Mouse (Mus musculus) B cell, adult 2 months (primary cell): ENCODE results near the gene Harbi1.
"Not testable (repeated sequence)": the region's sequence is repeated elsewhere in the genome, so short reads cannot be mapped to it uniquely, and the experiment has no call there.

ENCODE experiments used
- DNase-seq, 2 experiments: peaks; one replicate each; pipeline ENCODE4 v3.0.0; 2022

Harbi1 gene

DNA sequence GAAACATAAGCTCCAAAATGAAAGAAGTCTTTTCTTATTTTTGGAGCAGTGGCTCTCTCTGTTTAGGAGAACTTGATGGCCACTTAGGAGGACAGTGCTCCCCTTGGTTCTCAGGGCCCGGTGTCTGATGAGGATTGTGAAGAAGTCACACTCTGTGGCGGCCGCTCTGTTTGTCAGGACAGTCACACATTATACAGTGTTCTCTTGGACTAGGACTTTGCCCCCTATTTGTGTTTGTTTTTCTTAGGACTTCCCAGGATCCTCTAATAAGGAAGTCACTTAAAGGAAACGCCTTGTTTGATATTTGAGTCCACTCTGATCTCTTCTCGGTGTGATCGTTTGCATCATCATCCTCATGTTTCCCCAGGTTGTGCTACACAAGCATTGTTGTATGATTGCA is 7.6 kb downstream of the Harbi1 start:
- no peak for DNase-seq

DNA sequence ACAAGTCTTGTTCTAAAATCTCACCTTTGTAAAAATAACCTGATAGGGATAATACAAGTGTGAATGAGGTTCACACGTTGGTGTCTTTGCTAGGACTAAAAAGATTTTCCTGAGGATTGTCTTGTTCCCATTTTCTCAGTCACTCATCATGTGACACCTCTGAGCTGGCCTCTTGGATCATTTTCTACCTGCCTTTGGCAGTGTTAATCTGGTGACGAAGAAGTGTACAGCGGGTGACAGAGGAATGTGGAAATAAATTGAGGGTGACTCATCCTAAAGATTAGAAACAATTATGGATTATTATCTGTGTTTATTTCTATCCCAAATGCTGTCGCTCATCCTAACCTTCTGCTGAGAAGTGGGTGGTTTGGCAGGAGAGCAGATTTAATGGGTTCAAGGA is 12.7 kb downstream of the Harbi1 start:
- DNase-seq = no peak

DNA sequence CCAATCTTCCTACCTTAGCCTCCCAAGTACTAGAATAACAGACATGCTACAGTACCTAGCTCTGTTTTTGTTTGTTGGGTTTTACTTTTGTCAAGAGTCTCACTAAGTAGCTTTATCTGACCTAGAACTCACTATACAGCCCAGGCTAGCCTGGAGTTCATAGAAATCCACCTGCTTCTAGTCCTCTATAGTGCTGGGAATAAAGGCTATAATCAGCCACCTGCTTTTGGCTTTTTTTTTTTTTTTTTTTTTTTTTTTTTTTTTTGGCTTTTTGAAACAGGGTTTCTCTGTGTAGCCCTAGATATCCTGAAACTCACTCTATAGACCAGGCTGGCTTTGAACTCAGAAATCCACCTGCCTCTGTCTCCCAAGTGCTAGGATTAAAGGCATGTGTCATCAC is 13.3 kb downstream of the Harbi1 start:
- no peak for DNase-seq

DNA sequence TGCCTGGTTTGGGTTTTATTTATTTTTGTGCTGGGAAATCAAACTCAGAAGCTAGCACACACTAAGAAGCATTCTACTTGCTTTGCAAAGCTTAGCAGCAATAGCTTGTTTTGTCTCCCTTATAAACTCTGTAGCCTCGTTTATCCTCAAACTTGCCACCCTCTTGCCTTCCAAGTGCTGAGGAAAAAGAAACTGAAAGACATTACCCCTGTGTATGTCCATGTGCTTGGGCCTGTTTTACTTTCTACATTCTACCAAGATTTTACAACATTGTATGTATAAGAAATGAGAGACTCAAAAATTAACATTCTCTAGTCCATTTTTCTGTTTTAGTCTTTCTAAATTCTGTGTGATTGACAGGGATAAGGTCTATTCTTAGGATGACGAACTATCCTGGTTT is 14.1 kb downstream of the Harbi1 start:
- no peak for DNase-seq

DNA sequence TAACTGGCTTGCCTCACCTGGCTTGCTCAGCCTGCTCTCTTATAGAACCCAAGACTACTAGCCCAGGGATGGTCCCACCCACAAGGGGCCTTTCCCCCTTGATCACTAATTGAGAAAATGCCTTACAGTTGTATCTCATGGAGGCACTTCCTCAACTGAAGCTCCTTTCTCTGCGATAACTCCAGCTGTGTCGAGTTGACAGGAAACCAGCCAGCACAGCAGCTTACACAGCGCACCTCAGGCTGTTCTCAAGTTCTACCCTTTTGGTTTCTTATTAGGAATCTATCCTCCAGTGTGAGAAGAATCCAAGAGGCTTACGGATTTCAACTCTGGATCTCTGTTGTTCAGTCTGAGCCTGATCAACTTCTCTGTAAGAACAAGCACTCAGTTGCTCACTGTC is 14.8 kb downstream of the Harbi1 start:
- DNase-seq = not testable (repeated sequence)

DNA sequence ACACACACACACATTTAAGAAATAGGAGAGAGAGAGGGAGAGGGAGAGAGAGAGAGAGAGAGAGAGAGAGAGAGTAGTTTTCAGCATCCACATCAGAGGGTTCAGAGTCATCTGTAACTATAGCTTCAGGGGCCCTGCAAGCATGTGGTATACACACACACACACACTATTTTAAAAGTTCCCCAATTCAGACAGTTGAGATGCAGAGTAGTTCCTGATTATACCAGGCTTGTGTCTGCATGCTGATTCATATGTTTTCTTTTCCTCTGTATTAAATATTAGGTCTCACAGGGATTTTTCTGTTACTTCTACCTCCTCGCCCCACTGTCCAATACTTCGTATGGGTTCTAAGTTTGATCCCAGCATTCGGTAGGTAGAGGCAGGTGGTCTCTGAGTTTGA is 16.4 kb downstream of the Harbi1 start:
- no peak for DNase-seq

DNA sequence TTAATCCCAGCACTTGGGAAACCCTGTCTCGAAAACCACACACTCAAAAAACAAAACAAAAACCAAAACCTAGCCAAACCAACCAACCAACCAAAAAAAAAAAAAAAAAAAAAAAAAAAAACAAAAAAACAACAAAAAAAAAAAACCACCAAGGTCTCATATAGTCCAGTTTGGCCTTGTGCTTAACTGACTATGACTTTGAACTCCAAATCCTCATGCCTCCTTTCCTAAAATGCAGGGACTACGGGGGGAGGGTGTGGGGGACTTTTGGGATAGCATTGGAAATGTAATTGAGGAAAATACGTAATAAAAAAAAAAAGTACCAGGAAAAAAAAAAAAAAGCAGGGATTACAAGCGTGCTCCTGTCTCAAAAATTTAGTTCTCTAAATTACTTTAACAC is 18.9 kb downstream of the Harbi1 start:
- no peak for DNase-seq

DNA sequence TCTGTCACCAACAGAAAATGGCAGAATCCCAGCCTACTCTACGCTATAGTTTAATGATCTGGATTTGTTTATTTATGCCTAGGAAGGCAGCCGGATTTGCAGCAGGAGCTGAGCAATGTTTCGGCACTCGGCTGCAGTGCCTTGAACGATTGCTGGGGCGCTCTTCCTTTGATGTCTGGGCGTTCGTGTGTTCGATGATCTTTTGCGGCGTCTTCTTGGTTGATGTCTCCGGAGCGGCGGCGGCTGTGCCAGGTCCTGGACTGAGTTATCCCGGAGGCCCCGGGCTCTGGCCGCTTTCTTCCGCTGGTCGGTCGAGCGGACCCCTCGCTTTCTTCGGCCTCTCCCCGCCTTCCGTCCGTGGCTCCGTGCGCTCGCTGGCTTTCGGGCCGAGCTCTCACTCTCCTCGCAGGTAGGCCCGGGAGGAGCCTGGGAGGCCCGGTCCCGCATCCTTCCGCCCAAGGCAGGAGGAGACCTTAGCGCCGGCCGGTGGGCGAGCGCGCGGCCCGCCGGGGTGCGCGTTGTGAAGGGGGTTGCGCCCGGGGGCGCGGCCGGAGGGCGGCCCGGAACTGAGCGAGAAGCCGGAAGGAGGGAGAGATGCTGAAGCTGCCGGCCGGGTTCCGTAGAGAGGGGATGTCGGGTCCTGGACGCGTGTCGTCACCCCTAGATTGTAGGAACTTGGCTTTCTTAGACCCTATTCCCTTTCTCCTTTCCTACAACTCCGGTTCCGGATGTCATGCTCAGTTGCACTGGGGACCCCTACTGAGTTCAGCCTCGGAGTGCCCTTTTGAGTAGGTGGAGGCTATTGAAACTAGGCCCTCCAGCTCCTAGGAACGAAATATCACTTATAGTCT is 19.5 kb downstream of the Harbi1 start, which contains the start of gene Ambra1:
TSS of gene Ambra1 (plus strand) at position 164 of the 851 bp plus-strand sequence.
- peak; percentile 77 to 81 for DNase-seq

DNA sequence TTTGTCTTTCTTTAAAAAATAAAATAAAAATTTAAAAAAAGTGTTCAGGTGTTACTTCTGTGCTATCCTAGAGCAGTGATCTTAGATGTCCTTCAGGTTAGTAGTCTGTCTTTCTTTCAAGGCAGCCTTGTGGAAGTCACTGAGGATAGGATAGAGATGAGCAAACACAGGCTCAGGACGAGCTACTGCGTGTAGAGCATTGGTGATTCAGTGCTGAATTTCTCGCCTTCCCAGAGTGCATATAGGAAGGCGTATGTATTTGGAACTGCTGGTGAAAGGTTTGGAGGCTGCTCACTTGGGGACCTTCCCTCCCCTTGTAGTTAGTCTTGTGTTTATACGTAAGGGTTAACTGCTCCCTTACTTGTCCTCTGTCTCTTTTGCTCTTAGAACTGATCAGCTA is 24.6 kb downstream of the Harbi1 start:
- DNase-seq = no peak

DNA sequence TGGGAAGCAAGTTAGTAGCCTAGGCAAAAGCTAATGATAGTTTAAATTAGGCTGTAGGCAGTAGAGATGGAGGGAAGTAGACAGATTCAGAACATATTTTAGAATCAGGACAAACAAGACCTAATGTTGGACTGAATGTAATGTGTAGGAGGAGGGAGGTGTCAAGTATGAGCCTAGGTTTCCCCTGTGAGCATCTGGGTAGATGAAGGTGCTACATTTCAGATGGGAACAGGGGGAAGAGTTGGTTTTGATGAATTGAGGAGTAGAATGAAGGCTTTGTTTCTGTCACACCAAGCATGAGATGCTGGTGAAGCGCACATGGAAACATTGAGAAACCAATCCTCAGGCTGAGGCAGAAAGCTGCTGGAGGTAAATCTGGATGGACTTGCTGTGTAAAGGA is 28.9 kb downstream of the Harbi1 start:
- DNase-seq = no peak

DNA sequence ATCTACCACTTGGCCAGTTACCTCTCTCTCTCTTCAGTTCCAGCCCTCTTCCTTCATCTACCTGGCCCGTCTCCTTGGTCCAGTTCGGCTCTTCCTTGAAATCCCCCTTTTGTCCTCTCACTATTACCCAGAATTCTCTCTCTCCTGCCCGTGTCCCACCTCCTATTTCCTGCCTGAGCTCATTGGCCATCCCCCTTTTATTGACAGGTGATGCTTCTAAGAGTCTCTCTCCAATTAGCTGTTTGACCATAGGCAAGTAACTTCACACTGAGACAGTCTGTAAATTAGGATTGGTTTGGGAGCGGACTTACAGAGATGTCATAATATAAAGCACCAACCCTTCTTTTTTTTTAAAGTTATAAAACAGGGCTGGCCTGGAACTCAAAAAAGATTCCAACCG is 34.0 kb downstream of the Harbi1 start:
- DNase-seq = no peak

DNA sequence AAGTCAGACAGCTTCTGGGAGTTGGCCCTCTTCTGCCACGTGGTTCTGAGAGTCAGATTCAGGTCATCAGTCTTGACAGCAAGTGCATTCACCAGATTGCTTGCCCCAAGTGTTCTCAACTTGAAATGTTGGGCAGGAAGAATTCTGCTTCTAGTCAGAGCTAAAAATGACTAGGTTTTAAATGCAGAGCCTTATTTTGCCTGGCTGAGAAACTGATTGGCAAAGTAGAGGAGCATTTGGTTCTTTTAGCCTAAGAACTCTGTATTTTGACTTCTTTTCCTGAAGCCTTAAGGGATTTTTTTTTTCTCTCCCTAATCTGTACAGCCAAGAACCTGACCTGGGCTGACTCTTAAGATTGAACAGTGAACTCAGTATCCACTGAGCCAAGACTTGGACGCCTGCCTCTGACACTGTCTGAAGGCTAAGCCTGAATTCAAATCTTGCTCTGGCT is 39.2 kb downstream of the Harbi1 start:
- DNase-seq = no peak
